Mouse (Mus musculus) kidney, postnatal 0 days (tissue): ENCODE results near the gene Ppip5k1. TPM values are rescaled to one million over a fixed set of nuclear protein-coding genes. Genes with fewer than 3 reads are reported as not detected.

ENCODE experiments used
- ATAC-seq: fragments of 200-750 bp; cut with Nextera tagmentation; replicated peaks from 2 replicates; pipeline ENCODE4 v1.8.0; 2017; ENCODE audit warnings: low read depth, moderate number of reproducible peaks, moderate TSS enrichment, moderate library complexity; ENCODE audit not compliant: low FRiP score
- DNase-seq: peaks from one replicate; pipeline ENCODE4 v3.0.0-alpha.2; 2016; ENCODE audit warnings: low spot score
- H3K27ac ChIP-seq: fragments of 300-500 bp; sonication (generic); 2 replicates; pipeline ENCODE4 v1.5.1; 2014; ENCODE audit warnings: mild to moderate bottlenecking
- H3K27me3 ChIP-seq: fragments of 300-500 bp; sonication (generic); 2 replicates; pipeline ENCODE4 v1.6.1; 2014; ENCODE audit warnings: low read length, mixed read lengths; ENCODE audit not compliant: insufficient read depth
- H3K36me3 ChIP-seq: fragments of 300-500 bp; sonication (generic); 2 replicates; pipeline ENCODE4 v1.6.1; 2014; ENCODE audit warnings: low read length, mixed read lengths; ENCODE audit not compliant: insufficient read depth
- H3K4me1 ChIP-seq: fragments of 300-500 bp; sonication (generic); replicated peaks from 2 replicates; pipeline ENCODE4 v1.6.1; 2014; ENCODE audit warnings: antibody characterized with exemption, low read length, mixed read lengths; ENCODE audit not compliant: insufficient read depth
- H3K4me2 ChIP-seq: fragments of 300-500 bp; sonication (generic); 2 replicates; pipeline ENCODE4 v1.6.1; 2014; ENCODE audit warnings: mild to moderate bottlenecking, low read length, moderate library complexity, mixed read lengths
- H3K4me3 ChIP-seq: fragments of 300-500 bp; sonication (generic); replicated peaks from 2 replicates; pipeline ENCODE4 v1.5.1; 2014; ENCODE audit warnings: low read depth, low read length
- H3K9ac ChIP-seq: fragments of 300-500 bp; sonication (generic); 2 replicates; pipeline ENCODE4 v1.6.1; 2014; ENCODE audit warnings: low read depth, low read length
- H3K9me3 ChIP-seq: fragments of 300-500 bp; sonication (generic); replicated peaks from 2 replicates; pipeline ENCODE4 v1.6.1; 2016; ENCODE audit warnings: low read length, inconsistent platforms, mixed read lengths
- CTCF ChIP-seq: IDR thresholded peaks from 2 replicates; pipeline ENCODE4 v1.5.1; 2016; ENCODE audit warnings: antibody characterized with exemption, low read depth, mild to moderate bottlenecking, moderate library complexity
- WGBS: fragments of 180-500 bp; shearing (Covaris S2); extraction: QIAGEN DNeasy Blood & Tissue Kit; methylation state at CpG from one replicate; pipeline ENCODE4 v1.1.7; 2014; 5-methylcytosine and 5-hydroxymethylcytosine counted together
- polyA plus RNA-seq: library from polyadenylated mRNA; unstranded; fragments of >200 nt; fragmentation: Nextera tagmentation; extraction: Ambion mirVana; gene quantifications from 2 replicates; pipeline ENCODE4 v1.2.1, GENCODE M21; 2015

Ppip5k1 gene
- polyA plus RNA-seq, 1 experiment from 2014 or later = 14.0 TPM

DNA sequence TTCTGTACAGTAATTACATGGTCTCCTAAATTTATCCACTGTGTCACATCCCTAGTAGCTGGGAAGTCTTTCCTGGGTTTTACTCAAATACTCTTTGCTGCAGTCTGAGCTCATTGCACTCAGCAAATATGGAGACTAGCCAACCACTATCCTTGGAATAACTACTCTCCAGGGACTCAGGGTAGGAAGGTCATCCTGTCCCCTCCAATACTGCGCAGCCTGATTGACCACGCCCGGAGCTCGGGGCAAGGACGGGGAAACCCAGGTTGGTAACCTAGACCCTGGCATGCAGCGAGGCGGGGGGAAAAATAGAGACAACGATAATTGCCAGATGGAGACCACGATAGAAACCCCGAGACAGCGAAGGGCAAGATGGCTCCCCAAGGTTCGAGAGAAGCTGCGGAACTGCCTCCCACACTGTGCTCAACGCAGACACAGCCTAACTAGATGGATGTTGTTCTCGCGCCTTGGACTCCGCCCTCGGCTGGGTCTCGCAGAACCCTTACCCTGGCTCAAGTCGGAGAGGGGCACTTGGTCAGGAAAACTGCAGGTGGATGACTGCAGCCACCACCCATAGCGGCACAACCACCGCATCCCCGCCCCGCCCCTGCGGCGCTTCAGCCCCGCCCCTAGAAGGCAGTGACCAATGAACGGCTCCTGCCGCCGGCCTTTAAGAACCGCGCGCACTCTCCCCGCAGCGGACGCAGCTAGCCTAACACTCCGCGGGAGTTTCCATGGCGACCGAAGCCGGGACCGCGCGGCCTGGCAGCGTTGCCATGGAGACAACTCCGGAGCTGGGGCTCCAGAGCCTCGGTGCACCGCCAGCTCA lies 66.1 kb downstream of the Ppip5k1 start, which contains the start of gene Map1a:
TSS of gene Map1a (plus strand) at position 700 of the 829 bp plus-strand sequence.
- 1% methylated on average over 48 of the region's 48 CpGs for WGBS
- H3K27me3 ChIP-seq = peaks cover 7% of the 10 kb centered on the region
- no peaks in the 10 kb centered on the region for H3K36me3 ChIP-seq
- no peaks in the 10 kb centered on the region for H3K9me3 ChIP-seq
- H3K9ac ChIP-seq = no peak within 1 kb of the TSS
- peak within 1 kb of the TSS; percentile 45 for H3K4me3 ChIP-seq
- ATAC-seq = peak; percentile 95
- H3K27ac ChIP-seq = no peak within 1 kb of the TSS
- peaks cover 9% of the 10 kb centered on the region for H3K4me1 ChIP-seq
- TF ChIP-seq CTCF = no peak
- peak; percentile 94 for DNase-seq
- H3K4me2 ChIP-seq = peak within 1 kb of the TSS; percentile 82

DNA sequence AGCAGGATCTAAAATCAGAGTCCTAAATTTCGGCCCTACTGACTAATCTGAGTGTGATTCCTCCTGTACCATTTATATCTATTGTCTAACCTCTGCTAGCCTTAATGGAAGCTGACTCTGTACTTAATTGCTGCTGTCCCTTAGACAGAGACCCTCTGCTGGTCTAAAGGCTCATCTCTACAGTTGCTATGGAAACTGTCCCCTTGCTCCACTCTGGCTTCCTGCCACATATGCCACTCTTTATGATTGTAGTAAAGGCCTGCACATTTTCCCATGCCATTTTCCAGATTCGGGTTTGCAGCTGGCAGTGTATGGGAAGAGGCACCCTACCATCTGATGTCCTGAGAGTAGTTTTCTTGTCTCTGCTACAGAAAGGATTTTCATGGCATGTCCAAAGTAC lies 67.3 kb downstream of the Ppip5k1 start:
- no peak overlapping the region for H3K4me3 ChIP-seq
- no peak for TF ChIP-seq CTCF
- H3K36me3 ChIP-seq = no peaks in the 10 kb centered on the region
- no peaks in the 10 kb centered on the region for H3K9me3 ChIP-seq
- H3K9ac ChIP-seq = no peak overlapping the region
- no peak for DNase-seq
- H3K4me1 ChIP-seq = peaks cover 7% of the 10 kb centered on the region; the same call in 1 of the 2 replicates
- H3K4me2 ChIP-seq = no peak overlapping the region
- peaks cover 7% of the 10 kb centered on the region for H3K27me3 ChIP-seq
- no peak for ATAC-seq
- WGBS = 80% methylated on average over 2 of the region's 2 CpGs
- H3K27ac ChIP-seq = no peak overlapping the region

DNA sequence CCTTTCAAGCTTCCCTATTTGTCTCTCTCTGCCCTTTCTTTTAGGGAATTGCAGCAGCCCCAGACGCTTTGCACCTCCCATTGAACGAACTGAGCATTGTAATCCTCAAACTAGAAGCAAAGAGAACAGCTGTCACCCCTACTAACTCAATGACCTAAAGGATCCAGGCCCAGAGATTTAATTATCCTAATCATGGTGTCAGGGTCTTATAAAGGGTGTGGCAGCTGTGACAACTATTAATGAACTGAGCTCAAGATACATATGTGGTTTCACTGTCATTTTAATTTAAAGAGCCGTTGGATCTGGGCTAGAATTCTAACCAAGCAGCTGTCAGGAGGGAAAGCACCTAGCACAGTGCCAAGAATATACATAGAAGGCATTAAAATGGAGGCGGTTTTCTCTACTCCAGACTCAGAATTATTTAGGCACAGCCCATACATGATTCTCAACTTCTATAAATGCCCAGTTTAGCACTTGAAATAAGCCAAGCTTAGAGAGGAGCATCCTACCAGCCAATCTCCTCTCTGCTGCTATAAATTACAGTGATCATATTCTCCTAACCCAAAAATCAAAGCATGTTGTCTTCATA lies 83.2 kb downstream of the Ppip5k1 start:
- no peak overlapping the region for H3K27ac ChIP-seq
- 25% methylated on average over 4 of the region's 4 CpGs for WGBS
- H3K9ac ChIP-seq = peak overlapping the region; percentile 35; the same call in 1 of the 2 replicates
- no peaks in the 10 kb centered on the region for H3K27me3 ChIP-seq
- H3K4me2 ChIP-seq = peak overlapping the region; percentile 64
- H3K9me3 ChIP-seq = no peaks in the 10 kb centered on the region
- peaks cover 13% of the 10 kb centered on the region; the same call in 1 of the 2 replicates for H3K36me3 ChIP-seq
- ATAC-seq (no peak), DNase-seq (no peak)
- peaks cover 3% of the 10 kb centered on the region; the same call in 1 of the 2 replicates for H3K4me1 ChIP-seq
- peak overlapping the region; percentile 97 for H3K4me3 ChIP-seq
- no peak for TF ChIP-seq CTCF

DNA sequence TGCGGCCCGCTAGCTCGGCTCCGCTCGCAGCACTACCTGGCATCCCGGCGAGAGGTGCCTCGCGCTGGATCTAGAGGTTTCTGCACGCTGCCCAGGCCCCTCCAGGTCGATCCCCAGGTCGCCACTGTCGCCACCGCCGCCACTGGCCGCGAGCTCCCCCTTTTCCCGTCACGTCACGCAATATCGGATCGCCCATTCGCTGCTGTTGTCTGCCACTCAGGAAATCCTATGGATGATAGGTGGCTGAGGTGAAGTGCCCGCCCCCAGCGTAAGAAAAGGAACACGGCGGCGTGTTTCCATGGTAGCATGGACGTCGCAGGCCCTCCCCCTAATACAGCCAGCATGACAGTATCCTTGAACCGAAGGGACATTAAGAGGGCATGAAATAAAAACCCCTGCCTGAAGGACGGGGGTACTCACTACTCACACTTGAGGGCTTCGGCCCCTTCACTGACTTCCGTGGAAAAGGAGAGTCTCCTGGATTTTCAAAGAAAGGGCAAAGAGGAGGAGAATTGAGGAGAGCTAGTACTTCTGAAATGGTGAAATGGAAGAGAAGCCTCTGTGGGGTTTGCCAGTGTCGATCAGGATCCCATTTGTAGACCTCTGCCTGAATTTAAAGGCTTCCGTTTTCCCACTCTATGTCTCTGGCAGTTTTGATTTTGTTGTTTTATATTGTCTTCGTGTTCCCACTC lies 83.8 kb downstream of the Ppip5k1 start, which contains the start of gene Trp53bp1:
TSS of gene Trp53bp1 (minus strand) at position 172 of the 692 bp plus-strand sequence.
- under 1% methylated on average over 37 of the region's 37 CpGs for WGBS
- Histone ChIP-seq H3K9ac (peak within 1 kb of the TSS; percentile 82), H3K27ac (peak within 1 kb of the TSS; percentile 38; the same call in 1 of the 2 replicates), H3K27me3 (no peaks in the 10 kb centered on the region), H3K9me3 (no peaks in the 10 kb centered on the region), H3K4me3 (peak within 1 kb of the TSS; percentile 97), H3K4me1 (peaks cover 3% of the 10 kb centered on the region; the same call in 1 of the 2 replicates), H3K4me2 (peak within 1 kb of the TSS; percentile 74), H3K36me3 (peaks cover 15% of the 10 kb centered on the region; the same call in 1 of the 2 replicates)
- no peak; the same call in 1 of the 2 replicates for TF ChIP-seq CTCF
- ATAC-seq = peak; percentile 100
- DNase-seq = peak; percentile 98

DNA sequence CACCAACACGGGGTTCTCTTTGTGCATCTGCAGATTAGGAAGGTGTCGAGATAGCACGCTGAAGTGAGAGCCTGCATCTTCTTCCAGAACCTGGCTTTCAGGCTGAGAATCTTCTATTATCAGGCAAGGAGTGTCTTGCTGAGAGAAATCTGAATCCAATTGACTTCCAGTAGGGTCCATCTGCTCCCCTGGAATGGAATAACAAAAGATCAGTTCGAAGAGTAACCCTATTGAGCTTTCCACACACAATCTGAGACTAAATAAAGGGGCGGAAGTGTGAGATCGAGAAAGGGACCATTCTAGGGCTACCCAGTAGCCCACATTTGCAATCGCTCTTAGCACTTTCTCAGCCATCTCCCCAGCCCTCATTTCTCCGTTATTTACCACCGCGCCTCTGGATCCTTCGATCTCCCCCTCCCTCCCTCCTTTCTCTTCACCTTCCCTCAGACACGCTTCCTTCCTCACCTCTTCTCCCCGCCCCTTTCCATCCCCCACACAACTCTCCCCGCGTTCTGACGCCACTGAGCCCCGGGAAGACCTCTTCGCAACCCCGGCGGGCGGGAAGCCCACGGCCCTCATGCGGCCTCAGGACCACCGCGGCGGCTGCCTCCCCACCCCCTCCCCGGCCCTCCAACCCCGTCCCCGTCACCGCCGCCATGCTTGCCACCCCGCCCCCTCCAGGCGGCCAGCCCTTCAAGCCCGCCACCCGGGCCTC lies 84.5 kb downstream of the Ppip5k1 start:
- Histone ChIP-seq H3K27ac (peak overlapping the region; percentile 38; the same call in 1 of the 2 replicates), H3K4me1 (peaks cover 3% of the 10 kb centered on the region; the same call in 1 of the 2 replicates), H3K9me3 (no peaks in the 10 kb centered on the region), H3K4me3 (peak overlapping the region; percentile 97), H3K9ac (peak overlapping the region; percentile 82), H3K27me3 (no peaks in the 10 kb centered on the region), H3K4me2 (peak overlapping the region; percentile 74), H3K36me3 (peaks cover 15% of the 10 kb centered on the region; the same call in 1 of the 2 replicates)
- TF ChIP-seq CTCF = no peak
- under 1% methylated on average over 35 of the region's 35 CpGs for WGBS
- peak; percentile 78 for ATAC-seq
- peak; percentile 49 for DNase-seq
